Mouse (Mus musculus) testis, adult 2 months (tissue): ENCODE data around the gene Tmsb10. TPM values are rescaled to one million over a fixed set of nuclear protein-coding genes. Genes with fewer than 3 reads are reported as not detected.

Experiments used
- H3K27ac ChIP-seq: fragments of 200-500 bp; 2 replicates; pipeline ENCODE4 v1.5.1; 2012; ENCODE audit warnings: low read depth, low read length; ENCODE audit not compliant: control insufficient read depth, insufficient read depth
- H3K27me3 ChIP-seq: fragments of 200-500 bp; 2 replicates; pipeline ENCODE4 v1.6.1; 2012; ENCODE audit warnings: mild to moderate bottlenecking, low read length, moderate library complexity; ENCODE audit not compliant: control insufficient read depth, insufficient read depth
- H3K36me3 ChIP-seq: fragments of 200-500 bp; 2 replicates; pipeline ENCODE4 v1.6.1; 2012; ENCODE audit warnings: mild to moderate bottlenecking, low read length; ENCODE audit not compliant: control insufficient read depth, insufficient read depth
- H3K4me1 ChIP-seq: fragments of 200-500 bp; 2 replicates; pipeline ENCODE4 v1.6.1; 2012; ENCODE audit warnings: low read length; ENCODE audit not compliant: control insufficient read depth, insufficient read depth
- H3K4me3 ChIP-seq: fragments of 200-500 bp; 2 replicates; pipeline ENCODE4 v1.5.1; 2012; ENCODE audit warnings: low read depth, mild to moderate bottlenecking, low read length, moderate library complexity, mixed read lengths; ENCODE audit not compliant: control insufficient read depth
- CTCF ChIP-seq: fragments of 200-500 bp; IDR thresholded peaks from 2 replicates; pipeline ENCODE4 v1.5.1; 2012; ENCODE audit warnings: low read depth, mild to moderate bottlenecking, inconsistent platforms, low read length, moderate library complexity; ENCODE audit not compliant: control insufficient read depth, insufficient read depth, insufficient replicate concordance
- POLR2A ChIP-seq: fragments of 200-500 bp; IDR thresholded peaks from 2 replicates; pipeline ENCODE4 v1.6.1; 2012; ENCODE audit warnings: low read depth, mild to moderate bottlenecking, inconsistent platforms, low read length, moderate library complexity; ENCODE audit not compliant: control insufficient read depth
- polyA plus RNA-seq: library from polyadenylated mRNA; depleted of rRNA; stranded (reverse); fragments of >200 nt; gene quantifications from 2 replicates; pipeline ENCODE4 v1.2.3, GENCODE M21; 2012

The Tmsb10 gene
- polyA plus RNA-seq, 1 experiment, result 1,023 TPM

GRCm38 (mm10) chr6:72962281-72962741 is 3.8 kb upstream of the Tmsb10 start:
- Histone ChIP-seq H3K36me3 (no peaks in the 10 kb centered on the region), H3K27me3 (no peaks in the 10 kb centered on the region), H3K4me1 (peaks cover 7% of the 10 kb centered on the region), H3K27ac (no peak overlapping the region), H3K4me3 (no peak overlapping the region)
- TF ChIP-seq CTCF, result no peak
- TF ChIP-seq POLR2A, result no peak

GRCm38 (mm10) chr6:72961603-72962002 is 3.1 kb upstream of the Tmsb10 start:
- TF ChIP-seq POLR2A (no peak), CTCF (no peak)
- H3K4me3 ChIP-seq, result no peak overlapping the region
- no peaks in the 10 kb centered on the region for H3K36me3 ChIP-seq
- H3K4me1 ChIP-seq, result peaks cover 10% of the 10 kb centered on the region
- no peaks in the 10 kb centered on the region for H3K27me3 ChIP-seq
- no peak overlapping the region for H3K27ac ChIP-seq

GRCm38 (mm10) chr6:72960675-72961074 is 2.1 kb upstream of the Tmsb10 start:
- Histone ChIP-seq H3K4me1 (peaks cover 15% of the 10 kb centered on the region), H3K27me3 (no peaks in the 10 kb centered on the region), H3K36me3 (no peaks in the 10 kb centered on the region), H3K4me3 (no peak overlapping the region), H3K27ac (no peak overlapping the region)
- no peak for TF ChIP-seq CTCF
- TF ChIP-seq POLR2A, result no peak

- peak overlapping the region; percentile 76 for H3K27ac ChIP-seq
- no peak for TF ChIP-seq CTCF
- TF ChIP-seq POLR2A, result no peak
- H3K4me1 ChIP-seq, result peaks cover 15% of the 10 kb centered on the region
- peak overlapping the region; percentile 94; the same call in 1 of the 2 replicates for H3K4me3 ChIP-seq
- H3K36me3 ChIP-seq, result no peaks in the 10 kb centered on the region
- no peaks in the 10 kb centered on the region for H3K27me3 ChIP-seq
These were observed 627 bp upstream of the Tmsb10 start for GRCm38 (mm10) chr6:72959175-72959574.

GRCm38 (mm10) chr6:72957676-72958641 is 589 bp downstream of the Tmsb10 start:
- TF ChIP-seq POLR2A, result peak; percentile 80
- TF ChIP-seq CTCF, result no peak
- no peaks in the 10 kb centered on the region for H3K36me3 ChIP-seq
- H3K27ac ChIP-seq, result peak overlapping the region; percentile 97
- no peaks in the 10 kb centered on the region for H3K27me3 ChIP-seq
- H3K4me3 ChIP-seq, result peak overlapping the region; percentile 94
- peaks cover 15% of the 10 kb centered on the region for H3K4me1 ChIP-seq

- H3K27ac ChIP-seq, result peak overlapping the region; percentile 39; the same call in 1 of the 2 replicates
- no peaks in the 10 kb centered on the region for H3K36me3 ChIP-seq
- H3K4me1 ChIP-seq, result peaks cover 15% of the 10 kb centered on the region
- no peaks in the 10 kb centered on the region for H3K27me3 ChIP-seq
- TF ChIP-seq POLR2A (no peak), CTCF (no peak)
- H3K4me3 ChIP-seq, result peak overlapping the region; percentile 70
These were observed 1.5 kb downstream of the Tmsb10 start for GRCm38 (mm10) chr6:72957093-72957435.

- Histone ChIP-seq H3K4me3 (peak overlapping the region; percentile 70), H3K27me3 (no peaks in the 10 kb centered on the region), H3K27ac (peak overlapping the region; percentile 5; the same call in 1 of the 2 replicates), H3K4me1 (peaks cover 15% of the 10 kb centered on the region), H3K36me3 (no peaks in the 10 kb centered on the region)
- TF ChIP-seq POLR2A (no peak), CTCF (no peak)
These were observed 2.1 kb downstream of the Tmsb10 start for GRCm38 (mm10) chr6:72956199-72957092.
